Mouse (Mus musculus): ENCODE measurements around the gene Cavin3. TPM values are rescaled to one million over a fixed set of nuclear protein-coding genes. Genes with fewer than 3 reads are reported as not detected.

Gene Cavin3
- total RNA-seq (2015; ENCODE audit: low replicate concordance) (not detected in 2 replicates), total RNA-seq (2017; ENCODE audit: low replicate concordance) (not detected in 2 replicates)

GRCm38 (mm10) chr7:105481505-105482411, at the start of gene Cavin3:
Gene Cavin3, minus strand, starts transcription at chr7:105482300.
- ATAC-seq (replicated peaks; ENCODE audit: low FRiP score, poor library complexity, severe bottlenecking) = no peak

DNA sequence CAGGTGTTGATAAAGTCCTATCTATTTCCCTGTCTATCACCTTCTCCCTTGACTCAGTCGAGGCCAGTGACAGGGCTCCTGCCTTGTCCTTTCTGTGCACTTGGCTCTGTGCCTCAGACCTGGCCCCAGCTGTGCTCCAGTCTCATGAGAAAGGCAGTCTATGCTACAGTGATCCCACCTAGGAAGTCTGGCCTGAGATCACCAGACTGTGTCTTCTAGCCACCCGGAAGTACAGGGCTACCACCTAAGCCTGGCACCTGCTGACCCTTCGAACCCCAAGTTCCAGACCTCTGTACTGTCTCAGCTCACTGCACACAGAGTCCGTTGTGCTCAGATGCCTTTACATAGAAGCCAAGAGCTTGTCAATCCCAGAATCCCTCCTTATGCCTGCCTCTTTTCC, 46.0 kb upstream of the Cavin3 start:
- ATAC-seq (replicated peaks; ENCODE audit: low FRiP score, poor library complexity, severe bottlenecking) = 0 out of 2 replicates have a peak, but pooled peaks have one; percentile 34

GRCm38 (mm10) chr7:105527306-105527937, 45.3 kb upstream of the Cavin3 start:
- ATAC-seq (replicated peaks; ENCODE audit: low FRiP score, poor library complexity, severe bottlenecking) = no peak

- no peak for ATAC-seq (replicated peaks; ENCODE audit: low FRiP score, poor library complexity, severe bottlenecking)
These were observed 42.1 kb upstream of the Cavin3 start for GRCm38 (mm10) chr7:105524222-105524621.

- ATAC-seq (replicated peaks; ENCODE audit: low FRiP score, poor library complexity, severe bottlenecking) = no peak
These were observed 38.1 kb upstream of the Cavin3 start for GRCm38 (mm10) chr7:105520201-105520600.

DNA sequence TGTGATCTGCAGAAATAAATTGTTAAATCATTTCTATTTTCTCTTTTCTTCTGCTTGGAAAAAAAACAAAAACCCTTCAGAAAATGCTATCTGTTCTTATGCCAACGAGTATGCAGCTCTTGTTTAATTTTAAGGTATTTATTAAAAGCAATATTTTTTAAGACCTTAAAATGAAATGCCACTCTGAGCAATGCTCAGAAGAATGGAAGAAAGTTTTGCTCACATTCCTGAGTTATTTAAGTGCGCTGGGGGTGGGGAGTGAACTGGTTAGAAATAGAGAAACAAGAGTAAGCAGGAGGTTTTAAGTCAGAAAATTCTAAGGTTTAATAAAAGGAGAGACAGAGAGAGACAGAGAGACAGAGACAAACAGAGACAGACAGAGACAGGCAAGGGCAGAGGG, 37.7 kb upstream of the Cavin3 start:
- no peak for ATAC-seq (replicated peaks; ENCODE audit: low FRiP score, poor library complexity, severe bottlenecking)

- no peak for ATAC-seq (replicated peaks; ENCODE audit: low FRiP score, poor library complexity, severe bottlenecking)
These were observed 37.2 kb upstream of the Cavin3 start for GRCm38 (mm10) chr7:105519336-105519735.

GRCm38 (mm10) chr7:105516669-105517360, 34.7 kb upstream of the Cavin3 start:
- no peak for ATAC-seq (replicated peaks; ENCODE audit: low FRiP score, poor library complexity, severe bottlenecking)

DNA sequence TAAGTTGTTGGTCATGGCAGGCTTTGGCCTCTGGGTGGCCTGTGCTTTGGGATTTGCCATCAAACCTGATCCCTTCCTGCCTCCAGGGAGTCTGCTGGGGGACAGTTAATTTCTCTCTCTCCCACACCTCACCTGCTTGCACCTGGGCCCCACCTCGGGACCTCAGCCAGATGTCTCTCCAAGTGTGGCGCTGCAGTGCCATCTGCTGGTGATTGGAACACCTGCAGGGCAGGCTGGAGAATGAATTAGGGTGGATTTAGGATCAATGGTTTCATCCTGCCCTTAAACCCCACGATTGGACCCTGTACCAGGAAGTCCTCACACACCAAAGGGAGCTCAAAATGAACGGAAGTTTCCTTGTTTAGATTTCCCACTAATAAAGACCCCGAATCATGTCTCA, 33.1 kb upstream of the Cavin3 start:
- 0 out of 2 replicates have a peak, but pooled peaks have one; percentile 58 for ATAC-seq (replicated peaks; ENCODE audit: low FRiP score, poor library complexity, severe bottlenecking)

- no peak for ATAC-seq (replicated peaks; ENCODE audit: low FRiP score, poor library complexity, severe bottlenecking)
These were observed 32.5 kb upstream of the Cavin3 start for GRCm38 (mm10) chr7:105514561-105514960.

DNA sequence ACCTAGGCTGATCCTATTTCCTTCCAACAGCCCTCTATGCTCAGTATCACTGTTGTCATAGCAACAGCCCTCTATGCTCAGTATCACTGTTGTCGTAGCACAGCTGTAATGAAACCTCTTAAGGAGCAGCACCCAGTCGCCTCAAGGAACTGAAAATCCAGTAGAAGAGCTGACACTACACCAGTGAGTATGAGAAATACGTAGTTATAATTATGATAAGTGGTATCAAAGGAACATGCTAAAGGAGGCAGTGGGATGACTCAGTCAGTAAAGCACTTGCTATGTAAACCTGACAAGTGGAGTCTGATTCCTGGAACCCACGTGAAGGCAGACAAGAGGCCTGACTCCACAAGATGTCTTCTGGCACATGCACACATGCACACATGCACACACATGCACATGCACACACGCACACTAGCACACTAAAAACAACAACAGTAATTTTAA, 31.8 kb upstream of the Cavin3 start:
- no peak for ATAC-seq (replicated peaks; ENCODE audit: low FRiP score, poor library complexity, severe bottlenecking)

- no peak for ATAC-seq (replicated peaks; ENCODE audit: low FRiP score, poor library complexity, severe bottlenecking)
These were observed 28.0 kb upstream of the Cavin3 start for GRCm38 (mm10) chr7:105510143-105510542.

DNA sequence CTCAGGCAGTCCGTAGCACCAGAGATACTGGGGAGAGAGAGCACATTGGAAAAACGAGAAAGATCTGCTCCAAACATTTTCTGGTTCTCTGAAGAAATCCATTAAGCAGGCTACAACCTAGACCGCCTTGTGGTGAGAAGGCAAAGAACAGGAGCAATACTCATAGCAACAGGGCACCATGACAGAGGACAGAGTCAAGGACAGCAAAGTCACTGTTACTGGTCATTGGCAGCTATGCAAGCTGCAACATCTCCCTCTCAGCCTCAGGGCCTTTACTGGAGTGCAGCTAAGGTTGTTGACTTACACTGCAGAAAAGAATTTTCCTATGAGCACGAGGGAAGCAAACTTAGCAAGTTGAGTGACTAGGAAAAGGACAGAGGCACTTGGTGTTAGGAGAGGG, 25.2 kb upstream of the Cavin3 start:
- ATAC-seq (replicated peaks; ENCODE audit: low FRiP score, poor library complexity, severe bottlenecking) = no peak

- ATAC-seq (replicated peaks; ENCODE audit: low FRiP score, poor library complexity, severe bottlenecking) = no peak
These were observed 19.9 kb upstream of the Cavin3 start for GRCm38 (mm10) chr7:105501984-105502383.

DNA sequence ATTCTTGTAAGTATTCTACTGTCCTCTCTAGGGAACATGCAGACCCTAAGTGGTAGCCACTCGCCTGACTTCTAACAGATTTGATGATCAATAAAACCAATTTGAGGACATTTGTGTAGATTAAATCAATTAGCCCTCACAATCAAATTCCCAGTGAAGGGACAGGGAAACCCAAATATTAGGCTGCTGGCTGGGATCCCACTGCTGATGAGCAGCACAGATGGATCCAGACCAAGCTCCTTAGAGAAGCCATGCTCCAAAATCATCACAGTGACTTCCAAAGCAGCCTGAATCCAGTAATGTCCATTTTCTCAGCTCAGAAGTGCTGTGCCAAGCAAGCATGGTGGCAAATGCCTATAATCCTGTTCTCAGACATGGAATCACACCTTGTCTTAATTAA, 17.6 kb upstream of the Cavin3 start:
- ATAC-seq (replicated peaks; ENCODE audit: low FRiP score, poor library complexity, severe bottlenecking) = no peak

- no peak for ATAC-seq (replicated peaks; ENCODE audit: low FRiP score, poor library complexity, severe bottlenecking)
These were observed 16.9 kb upstream of the Cavin3 start for GRCm38 (mm10) chr7:105498854-105499492.

DNA sequence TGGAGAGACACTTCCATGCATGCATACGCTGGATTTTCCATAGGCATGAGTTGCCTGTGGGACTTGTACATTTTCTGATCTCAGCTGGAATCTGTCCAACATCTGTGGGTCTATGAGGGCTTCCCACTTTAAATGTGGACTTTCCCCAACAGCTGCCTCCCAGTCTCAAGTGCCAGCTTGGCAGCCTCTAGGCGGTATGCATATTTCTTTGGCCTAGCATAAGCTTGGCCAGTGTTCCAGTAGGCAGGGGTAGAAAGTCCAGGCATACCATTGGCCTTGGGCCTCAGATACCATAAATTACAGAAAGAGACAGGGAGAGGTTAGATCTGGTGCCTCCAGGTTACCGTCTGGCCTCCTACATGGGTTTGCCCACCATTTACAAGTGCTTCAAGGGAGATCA, 15.8 kb upstream of the Cavin3 start:
- ATAC-seq (replicated peaks; ENCODE audit: low FRiP score, poor library complexity, severe bottlenecking) = no peak

DNA sequence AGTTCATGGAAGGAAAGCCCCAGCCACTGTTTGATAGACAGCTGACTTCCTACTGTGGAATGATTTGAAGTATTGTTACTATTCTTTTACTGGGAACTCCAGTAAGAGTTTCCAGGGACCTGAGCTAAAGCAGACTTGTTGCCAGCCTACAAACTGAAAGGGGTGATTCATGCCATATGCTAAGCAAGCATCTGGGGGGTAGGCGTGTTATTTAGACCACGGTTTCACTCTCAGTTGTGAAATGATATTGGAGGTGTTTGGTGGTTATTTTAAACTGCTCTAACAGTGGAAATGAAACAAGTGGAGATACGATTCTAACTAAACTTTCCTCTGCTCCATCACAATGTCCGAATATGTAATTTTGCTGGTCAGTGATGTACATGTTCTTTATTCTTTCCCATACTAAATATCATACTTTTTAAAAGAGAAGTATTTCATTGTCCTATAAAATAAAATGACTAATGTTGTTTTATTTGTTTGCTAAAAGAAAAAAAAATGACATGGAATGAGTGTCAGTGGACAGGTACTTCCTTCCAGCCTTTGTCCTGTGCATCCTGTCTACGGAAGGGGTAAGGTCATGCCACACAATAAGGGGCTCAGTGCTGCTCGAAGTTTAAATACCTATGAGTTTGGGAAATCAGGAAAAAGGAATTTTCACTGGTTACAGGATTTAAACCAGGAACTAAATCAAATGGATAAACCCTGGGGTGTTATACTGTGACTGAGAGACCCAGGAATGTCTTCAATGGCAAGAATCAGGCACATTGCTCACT, 5.2 kb upstream of the Cavin3 start:
- no peak for ATAC-seq (replicated peaks; ENCODE audit: low FRiP score, poor library complexity, severe bottlenecking)

DNA sequence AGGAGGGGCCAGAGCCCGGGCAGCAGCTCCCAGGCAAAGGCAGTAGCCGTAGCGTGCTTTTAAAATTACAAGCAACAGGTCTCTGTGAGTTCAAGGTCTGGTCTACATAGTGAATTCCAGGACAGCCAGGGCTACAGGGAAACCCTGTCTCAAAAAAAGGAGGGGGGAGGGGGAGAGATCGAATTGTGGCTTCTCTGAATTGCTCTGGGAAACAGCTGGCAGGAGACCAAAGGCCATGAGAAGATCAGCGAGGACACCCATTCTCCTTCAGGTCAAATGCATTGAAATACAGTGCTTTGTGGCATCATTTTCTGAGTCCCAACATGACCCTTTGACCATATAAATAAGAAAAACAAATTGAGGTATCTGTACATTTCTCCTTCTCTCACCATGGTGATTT, 2.9 kb upstream of the Cavin3 start:
- no peak for ATAC-seq (replicated peaks; ENCODE audit: low FRiP score, poor library complexity, severe bottlenecking)

Measured in erythroid progenitor cell, adult 5-6 weeks (primary cell).